Mouse (Mus musculus) left cerebral cortex, adult 2 months (tissue): ENCODE results near the gene Sacm1l. TPM values are rescaled to one million over a fixed set of nuclear protein-coding genes. Genes with fewer than 3 reads are reported as not detected.

Experiments used
- DNase-seq, 2 experiments: peaks; one replicate each; pipeline ENCODE4 v3.0.0; 2021 to 2022; ENCODE audit warnings: low spot score in 2 of 2, mixed read lengths in 1 of 2; ENCODE audit errors: extremely low spot score in 1 of 2
- H3K27ac ChIP-seq: fragments of 200-600 bp; 2 replicates; pipeline ENCODE4 v1.8.1; 2022
- H3K4me3 ChIP-seq: fragments of 200-600 bp; 2 replicates; pipeline ENCODE4 v1.8.1; 2022
- CTCF ChIP-seq: fragments of 200-600 bp; IDR thresholded peaks from 2 replicates; pipeline ENCODE4 v1.8.1; 2022; ENCODE audit warnings: antibody characterized with exemption, mild to moderate bottlenecking, moderate library complexity
- intact Hi-C: fragments of 180-260 bp; cut with DNase I; formaldehyde crosslinking; loops from one replicate; pipeline ENCODE4 v1.15.1; 2025
- total RNA-seq, 2 experiments: library from RNA; stranded (reverse); gene quantifications; 2 replicates each; pipeline ENCODE4 v1.2.3; 2021

Sacm1l gene
- total RNA-seq, 2 experiments from 2014 or later: 62.2 to 62.3 TPM

GRCm38 (mm10) chr9:123638668-123639089 is 109.1 kb downstream of the Sacm1l start:
- no peak overlapping the region for H3K27ac ChIP-seq
- H3K4me3 ChIP-seq: no peak overlapping the region
- intact Hi-C loops: loop anchor here (1.0 kb wide), 1 partner anchor 158 kb away; no protein-coding TSS in a partner anchor
- DNase-seq: peak in 1 of 2 experiments; percentile 14
- peak; percentile 83 for TF ChIP-seq CTCF

GRCm38 (mm10) chr9:123640106-123640505 is 110.5 kb downstream of the Sacm1l start:
- H3K27ac ChIP-seq: no peak overlapping the region
- no peak for DNase-seq
- intact Hi-C loops: no loop called here
- no peak overlapping the region for H3K4me3 ChIP-seq
- no peak for TF ChIP-seq CTCF

Other genes with a start within 250 kb of the Sacm1l start
- gene Lars2, start 162.8 kb upstream of the Sacm1l start, total RNA-seq: 10 to 100 TPM; 29.6 to 56.2 TPM
- gene Limd1, start 51.1 kb upstream of the Sacm1l start, total RNA-seq: 1 to 10 TPM; 6.2 to 7.8 TPM
- under 1 TPM; 0.37 to 0.52 TPM for gene Slc6a20b, start 102.8 kb downstream of the Sacm1l start, total RNA-seq
- gene Ccr9, start 148.7 kb downstream of the Sacm1l start, total RNA-seq: under 1 TPM; 0.12 to 0.20 TPM
- gene Slc6a20a, start 149.1 kb downstream of the Sacm1l start, total RNA-seq: 10 to 100 TPM; 18.9 to 24.4 TPM
- gene Lztfl1, start 187.9 kb downstream of the Sacm1l start, total RNA-seq: 10 to 100 TPM; 69.2 to 77.4 TPM